Mouse (Mus musculus) liver, embryonic 16.5 days (tissue): ENCODE data around the gene Lmx1b. TPM values are rescaled to one million over a fixed set of nuclear protein-coding genes. Genes with fewer than 3 reads are reported as not detected.

Experiments
- ATAC-seq: fragments of 200-750 bp; cut with Nextera tagmentation; 2 replicates; pipeline ENCODE4 v1.8.0; 2017; ENCODE audit warnings: low read depth, mild to moderate bottlenecking, moderate number of reproducible peaks, moderate library complexity
- H3K27ac ChIP-seq: fragments of 300-500 bp; sonication (generic); 2 replicates; pipeline ENCODE4 v1.5.1; 2014; ENCODE audit warnings: mild to moderate bottlenecking, low read length
- H3K27me3 ChIP-seq: fragments of 300-500 bp; sonication (generic); 2 replicates; pipeline ENCODE4 v1.6.1; 2014; ENCODE audit warnings: low read depth, low read length, mixed read lengths; ENCODE audit not compliant: control insufficient read depth, insufficient read depth
- H3K36me3 ChIP-seq: fragments of 300-500 bp; sonication (generic); 2 replicates; pipeline ENCODE4 v1.6.1; 2014; ENCODE audit warnings: mild to moderate bottlenecking; ENCODE audit not compliant: control insufficient read depth, insufficient read depth
- H3K4me1 ChIP-seq: fragments of 300-500 bp; sonication (generic); 2 replicates; pipeline ENCODE4 v1.6.1; 2014; ENCODE audit warnings: low read depth, low read length, mixed read lengths; ENCODE audit not compliant: control insufficient read depth
- H3K4me2 ChIP-seq: fragments of 300-500 bp; sonication (generic); 2 replicates; pipeline ENCODE4 v1.6.1; 2014; ENCODE audit warnings: low read depth, low read length, mixed read lengths
- H3K4me3 ChIP-seq: fragments of 300-500 bp; sonication (generic); 2 replicates; pipeline ENCODE4 v1.5.1; 2014; ENCODE audit warnings: low read depth, mild to moderate bottlenecking, low read length
- H3K9ac ChIP-seq: fragments of 300-500 bp; sonication (generic); 2 replicates; pipeline ENCODE4 v1.6.1; 2014; ENCODE audit warnings: low read depth, low read length
- H3K9me3 ChIP-seq: fragments of 300-500 bp; sonication (generic); replicated peaks from 2 replicates; pipeline ENCODE4 v1.6.1; 2016; ENCODE audit warnings: low read length; ENCODE audit not compliant: control insufficient read depth
- WGBS: fragments of 180-500 bp; shearing (Covaris S2); extraction: QIAGEN DNeasy Blood & Tissue Kit; methylation state at CpG from one replicate; pipeline ENCODE4 v1.1.7; 2014; ENCODE audit not compliant: insufficient replicate concordance; 5-methylcytosine and 5-hydroxymethylcytosine counted together
- polyA plus RNA-seq: library from polyadenylated mRNA; unstranded; fragments of >200 nt; fragmentation: Nextera tagmentation; extraction: Ambion mirVana; gene quantifications from 2 replicates; pipeline ENCODE4 v1.2.1, GENCODE M21; 2015

The Lmx1b gene
- polyA plus RNA-seq, 1 experiment from 2014 or later = not detected

DNA sequence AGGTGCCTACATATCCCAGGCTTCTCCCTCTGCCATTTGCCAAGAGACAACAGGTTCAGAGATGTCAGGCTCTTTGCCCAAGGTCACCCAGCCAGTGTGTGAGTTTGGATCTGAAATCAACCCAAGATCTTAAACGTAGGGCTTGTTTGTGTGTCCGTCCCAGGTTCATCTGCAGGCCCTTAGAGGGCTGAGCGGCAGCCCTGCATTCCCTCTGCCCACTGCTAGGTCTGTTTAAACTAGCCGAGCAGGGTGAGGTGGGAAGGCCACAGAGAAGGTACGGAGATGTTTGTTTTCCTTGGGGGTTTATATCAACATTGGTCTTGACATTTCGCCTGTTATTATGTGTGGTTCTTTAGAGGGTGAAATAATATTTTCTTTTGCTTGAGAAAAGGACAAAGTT is 28.4 kb upstream of the Lmx1b start:
- H3K27me3 ChIP-seq = no peaks in the 10 kb centered on the region
- 47% methylated on average over 6 of the region's 6 CpGs for WGBS
- no peak overlapping the region for H3K9ac ChIP-seq
- no peaks in the 10 kb centered on the region for H3K4me1 ChIP-seq
- no peak for ATAC-seq
- no peaks in the 10 kb centered on the region for H3K36me3 ChIP-seq
- H3K27ac ChIP-seq = no peak overlapping the region
- H3K4me2 ChIP-seq = no peak overlapping the region
- H3K9me3 ChIP-seq = no peaks in the 10 kb centered on the region
- no peak overlapping the region for H3K4me3 ChIP-seq

DNA sequence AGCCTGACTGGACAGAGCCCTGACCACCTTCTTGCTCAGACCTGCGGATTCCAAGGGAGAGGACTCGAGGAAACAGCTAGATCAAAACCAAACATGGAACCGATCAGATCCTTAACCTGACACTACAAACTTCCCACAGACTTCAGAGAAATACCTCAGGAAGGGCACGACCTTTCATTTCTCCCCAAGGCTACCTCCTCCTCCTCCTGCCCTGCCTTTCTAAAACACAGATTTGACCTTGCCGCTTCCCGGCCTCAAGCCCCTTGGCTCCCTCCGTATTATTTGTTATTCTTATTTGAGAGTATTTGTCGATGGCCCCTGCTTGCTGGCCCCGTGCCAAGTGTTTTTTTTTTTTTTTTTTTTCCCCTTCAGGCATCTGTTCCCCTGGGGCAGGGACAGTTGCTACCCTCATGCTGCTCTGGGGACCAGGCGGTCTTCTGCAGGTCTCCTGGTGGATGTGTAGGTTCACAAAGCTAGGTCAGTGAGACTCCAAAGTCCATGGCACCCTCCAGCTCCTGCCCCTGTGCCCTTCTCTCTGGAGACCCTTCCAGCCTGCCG is 26.2 kb upstream of the Lmx1b start:
- H3K36me3 ChIP-seq = no peaks in the 10 kb centered on the region
- no peak for ATAC-seq
- 41% methylated on average over 11 of the region's 11 CpGs for WGBS

GRCm38 (mm10) chr2:33665363-33666058 is 25.2 kb upstream of the Lmx1b start:
- Histone ChIP-seq H3K9me3 (no peaks in the 10 kb centered on the region), H3K36me3 (no peaks in the 10 kb centered on the region), H3K4me3 (no peak overlapping the region), H3K9ac (no peak overlapping the region), H3K27me3 (no peaks in the 10 kb centered on the region), H3K27ac (no peak overlapping the region), H3K4me1 (no peaks in the 10 kb centered on the region), H3K4me2 (no peak overlapping the region)
- no peak for ATAC-seq
- whole genome bisulfite sequencing = 25% methylated on average over 13 of the region's 13 CpGs

More for the DNA sequence above, 26.2 kb upstream of the Lmx1b start:
- H3K9me3 ChIP-seq = no peaks in the 10 kb centered on the region
- H3K9ac ChIP-seq = no peak overlapping the region
- H3K27me3 ChIP-seq = no peaks in the 10 kb centered on the region
- H3K4me3 ChIP-seq = no peak overlapping the region
- H3K27ac ChIP-seq = no peak overlapping the region
- no peaks in the 10 kb centered on the region for H3K4me1 ChIP-seq
- H3K4me2 ChIP-seq = no peak overlapping the region

DNA sequence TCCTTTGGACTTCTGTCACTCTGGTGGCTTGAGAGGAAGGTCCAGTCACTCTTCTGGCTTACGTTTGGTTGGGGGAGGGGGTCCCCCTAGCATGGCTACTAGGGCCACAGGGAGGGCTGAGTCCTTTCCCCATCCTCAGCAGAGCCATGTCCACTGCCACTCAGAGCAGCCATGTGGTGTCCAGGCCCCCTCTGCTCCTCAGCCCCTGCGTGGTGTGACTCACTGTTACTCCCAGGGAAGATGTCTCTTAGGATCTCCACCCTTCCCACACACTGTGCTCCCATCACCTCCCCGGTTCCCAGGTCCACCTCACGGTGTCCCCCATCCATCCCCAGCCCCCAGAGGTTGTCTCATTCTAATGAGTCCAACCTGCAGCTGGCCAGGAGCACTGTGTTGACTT is 24.4 kb upstream of the Lmx1b start:
- no peak overlapping the region for H3K4me2 ChIP-seq
- no peaks in the 10 kb centered on the region for H3K9me3 ChIP-seq
- no peaks in the 10 kb centered on the region for H3K36me3 ChIP-seq
- H3K27me3 ChIP-seq = no peaks in the 10 kb centered on the region
- no peak overlapping the region for H3K9ac ChIP-seq
- 33% methylated on average over 4 of the region's 4 CpGs for WGBS
- ATAC-seq = no peak
- no peak overlapping the region for H3K4me3 ChIP-seq
- H3K27ac ChIP-seq = no peak overlapping the region
- H3K4me1 ChIP-seq = no peaks in the 10 kb centered on the region

DNA sequence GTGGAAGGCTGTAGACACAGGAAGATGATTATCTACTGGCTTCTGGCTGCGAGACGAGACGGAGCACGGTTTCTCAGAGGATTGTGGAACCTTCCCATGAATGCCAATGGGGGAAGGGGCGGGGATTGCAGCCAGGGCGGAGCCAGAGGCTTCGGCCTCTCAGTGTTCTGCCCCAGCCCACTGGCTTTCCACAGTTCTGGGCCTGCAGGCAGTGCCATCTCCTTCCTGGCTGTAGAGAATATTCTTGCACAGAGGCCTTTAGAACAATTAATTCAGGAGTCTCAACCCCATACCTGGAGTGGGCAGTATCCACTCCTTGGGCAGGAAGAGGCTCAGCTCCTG is 18.9 kb upstream of the Lmx1b start:
- 2% methylated on average over 7 of the region's 7 CpGs for WGBS
- no peak overlapping the region for H3K9ac ChIP-seq
- H3K27ac ChIP-seq = no peak overlapping the region
- H3K4me2 ChIP-seq = peak overlapping the region; percentile 34; the same call in 1 of the 2 replicates
- H3K27me3 ChIP-seq = no peaks in the 10 kb centered on the region
- H3K9me3 ChIP-seq = no peaks in the 10 kb centered on the region
- no peak overlapping the region for H3K4me3 ChIP-seq
- no peaks in the 10 kb centered on the region for H3K4me1 ChIP-seq
- ATAC-seq = no peak
- no peaks in the 10 kb centered on the region for H3K36me3 ChIP-seq

GRCm38 (mm10) chr2:33658602-33659287 is 18.4 kb upstream of the Lmx1b start:
- H3K27ac ChIP-seq = no peak overlapping the region
- no peaks in the 10 kb centered on the region for H3K36me3 ChIP-seq
- no peaks in the 10 kb centered on the region for H3K4me1 ChIP-seq
- no peaks in the 10 kb centered on the region for H3K9me3 ChIP-seq
- no peak for ATAC-seq
- no peaks in the 10 kb centered on the region for H3K27me3 ChIP-seq
- H3K4me2 ChIP-seq = peak overlapping the region; percentile 34; the same call in 1 of the 2 replicates
- WGBS = 35% methylated on average over 11 of the region's 12 CpGs
- no peak overlapping the region for H3K9ac ChIP-seq
- no peak overlapping the region for H3K4me3 ChIP-seq

DNA sequence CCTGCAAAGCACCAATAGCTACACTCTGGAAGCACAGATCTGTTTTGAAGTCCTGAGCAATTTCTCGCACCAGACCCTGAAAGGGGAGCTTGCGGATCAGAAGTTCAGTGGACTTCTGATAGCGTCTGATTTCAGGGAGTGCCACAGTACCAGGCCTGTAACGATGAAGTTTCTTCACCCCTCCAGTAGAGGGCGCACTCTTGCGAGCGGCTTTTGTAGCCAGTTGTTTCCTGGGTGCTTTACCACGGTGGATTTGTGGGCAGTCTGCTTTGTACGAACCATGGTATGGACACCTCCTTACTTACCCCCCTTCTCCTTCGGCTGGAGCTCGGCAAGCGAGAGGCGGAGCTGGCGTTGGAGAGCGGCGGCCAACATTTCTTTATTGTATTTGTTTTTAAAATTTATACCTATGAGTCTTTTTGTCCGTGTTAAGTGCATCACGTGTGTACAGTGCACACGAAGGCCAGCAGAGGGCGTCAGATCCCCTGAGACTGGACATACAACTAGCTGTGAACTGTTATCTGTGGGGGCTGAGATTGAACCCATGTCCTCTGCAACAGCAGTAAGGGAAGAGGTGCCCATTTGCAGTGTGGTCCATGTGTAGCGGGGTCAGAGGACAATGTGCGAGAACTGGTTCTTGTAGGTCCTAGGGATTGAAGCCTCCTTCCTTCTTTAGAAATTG is 12.3 kb upstream of the Lmx1b start:
- Histone ChIP-seq H3K27ac (no peak overlapping the region), H3K9me3 (no peaks in the 10 kb centered on the region), H3K9ac (no peak overlapping the region), H3K4me2 (no peak overlapping the region), H3K4me3 (no peak overlapping the region), H3K27me3 (peaks cover 12% of the 10 kb centered on the region), H3K4me1 (no peaks in the 10 kb centered on the region), H3K36me3 (no peaks in the 10 kb centered on the region)
- ATAC-seq = no peak
- WGBS = 65% methylated on average over 22 of the region's 22 CpGs

DNA sequence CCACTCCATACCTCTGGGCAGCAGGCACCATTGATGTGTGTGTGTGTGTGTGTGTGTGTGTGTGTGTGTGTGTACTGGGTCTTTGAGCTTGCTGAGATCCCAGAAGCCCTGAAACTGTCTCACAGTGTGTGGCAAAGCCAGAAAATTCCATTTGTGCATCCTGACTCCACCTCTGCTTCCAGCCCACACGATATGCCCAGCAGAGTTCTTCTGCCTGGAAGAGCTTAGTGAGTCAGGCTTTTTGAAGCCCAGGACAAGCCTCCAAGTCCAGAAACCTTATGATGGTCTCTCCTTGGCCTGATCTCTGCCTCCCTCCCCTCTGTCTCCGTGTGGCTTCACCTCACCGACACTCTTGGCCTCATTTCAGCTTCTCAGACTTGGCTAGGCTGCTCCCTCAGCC is 9.1 kb upstream of the Lmx1b start:
- Histone ChIP-seq H3K27ac (no peak overlapping the region), H3K4me1 (no peaks in the 10 kb centered on the region), H3K4me2 (no peak overlapping the region), H3K4me3 (no peak overlapping the region), H3K9ac (no peak overlapping the region), H3K27me3 (peaks cover 45% of the 10 kb centered on the region), H3K9me3 (no peaks in the 10 kb centered on the region), H3K36me3 (no peaks in the 10 kb centered on the region)
- no peak for ATAC-seq
- WGBS = 30% methylated on average over 3 of the region's 3 CpGs

DNA sequence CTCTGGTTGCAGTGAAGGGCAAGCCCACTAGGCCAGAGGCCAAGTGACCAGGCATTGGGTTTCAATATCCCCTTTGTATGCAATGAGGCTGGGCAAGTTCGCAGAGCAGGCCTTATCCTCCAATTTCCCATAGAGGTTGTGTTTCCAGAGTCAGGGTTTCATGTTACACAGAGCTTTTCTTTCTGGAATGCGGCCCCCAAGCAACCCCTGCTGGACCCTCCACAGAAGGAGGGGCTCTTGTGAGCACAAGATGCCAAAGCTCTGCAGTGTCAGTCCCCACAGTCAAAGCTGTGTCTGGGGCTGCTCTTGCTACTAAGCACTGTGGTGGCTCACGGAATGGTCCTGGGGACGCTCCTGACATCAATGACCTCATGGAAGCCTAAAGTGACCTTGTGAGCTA is 8.6 kb upstream of the Lmx1b start:
- no peaks in the 10 kb centered on the region for H3K4me1 ChIP-seq
- peaks cover 49% of the 10 kb centered on the region for H3K27me3 ChIP-seq
- H3K4me2 ChIP-seq = no peak overlapping the region
- 28% methylated on average over 4 of the region's 4 CpGs for WGBS
- H3K9ac ChIP-seq = no peak overlapping the region
- H3K9me3 ChIP-seq = no peaks in the 10 kb centered on the region
- no peak overlapping the region for H3K27ac ChIP-seq
- ATAC-seq = no peak
- no peak overlapping the region for H3K4me3 ChIP-seq
- no peaks in the 10 kb centered on the region for H3K36me3 ChIP-seq
